Mouse (Mus musculus): ENCODE data around the gene Wtip. TPM values are rescaled to one million over a fixed set of nuclear protein-coding genes. Genes with fewer than 3 reads are reported as not detected.
"Not testable (repeated sequence)": the region's sequence is repeated elsewhere in the genome, so short reads cannot be mapped to it uniquely, and the experiment has no call there.

Wtip gene
- total RNA-seq, 4 experiments from 2014 or later = 20.0 to 34.4 (median 27.8) TPM

DNA sequence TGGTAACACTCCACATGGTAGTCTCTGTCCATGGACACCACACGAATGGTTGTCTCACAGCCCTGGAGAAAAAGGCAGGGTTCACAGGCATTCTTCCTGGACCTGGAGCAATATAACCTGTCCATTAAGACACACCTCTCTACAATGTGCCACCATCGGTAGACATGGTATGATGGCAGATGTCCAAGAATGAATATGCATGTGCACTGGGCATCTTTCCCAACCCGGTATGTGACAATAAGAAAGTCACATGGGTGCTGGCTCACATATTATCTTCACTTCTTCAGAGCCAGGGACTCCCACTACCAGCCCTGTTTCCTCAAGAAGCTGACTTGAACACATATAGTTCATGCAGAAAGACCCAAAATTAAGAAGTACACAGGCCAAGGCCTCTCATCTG is 16.5 kb downstream of the Wtip start:
- DNase-seq = no peak

DNA sequence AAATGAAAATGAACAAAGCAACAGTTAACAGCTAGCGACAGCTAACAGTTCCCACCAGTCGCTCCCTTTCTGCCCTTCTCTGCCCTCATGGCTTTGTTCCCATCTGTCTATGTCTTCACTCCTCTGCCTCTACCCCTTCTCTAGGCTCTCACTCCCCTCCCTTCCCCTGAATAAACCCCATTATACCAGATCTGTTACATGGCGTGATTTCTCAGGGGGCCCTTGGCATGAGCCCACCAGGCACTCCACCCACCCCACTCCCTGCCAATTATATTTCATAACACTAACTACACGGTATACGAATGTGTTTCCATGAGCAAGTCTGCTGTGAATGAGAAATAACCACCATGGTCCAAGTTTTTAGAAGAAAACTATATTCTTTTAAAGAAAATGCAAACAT is 23.9 kb downstream of the Wtip start:
- no peak for DNase-seq

DNA sequence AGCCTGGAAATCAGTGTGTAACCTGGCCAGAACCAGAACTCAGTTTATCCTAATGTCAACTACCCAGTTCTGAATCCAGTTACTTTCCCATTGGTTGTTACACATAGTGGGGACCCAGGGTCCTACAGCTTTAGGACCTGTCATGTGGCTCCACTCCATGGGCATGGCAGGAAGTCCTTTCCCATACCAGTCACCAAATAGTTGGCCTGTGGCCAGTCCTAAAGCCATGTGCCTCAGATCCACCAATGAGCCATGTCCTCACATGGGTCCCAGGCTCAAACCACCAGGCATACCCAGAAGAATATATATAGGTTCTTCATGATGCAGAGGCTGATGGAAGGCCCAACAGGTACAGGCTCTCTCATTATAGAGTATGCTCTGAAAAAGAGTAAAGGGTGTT is 31.8 kb downstream of the Wtip start:
- DNase-seq = no peak

DNA sequence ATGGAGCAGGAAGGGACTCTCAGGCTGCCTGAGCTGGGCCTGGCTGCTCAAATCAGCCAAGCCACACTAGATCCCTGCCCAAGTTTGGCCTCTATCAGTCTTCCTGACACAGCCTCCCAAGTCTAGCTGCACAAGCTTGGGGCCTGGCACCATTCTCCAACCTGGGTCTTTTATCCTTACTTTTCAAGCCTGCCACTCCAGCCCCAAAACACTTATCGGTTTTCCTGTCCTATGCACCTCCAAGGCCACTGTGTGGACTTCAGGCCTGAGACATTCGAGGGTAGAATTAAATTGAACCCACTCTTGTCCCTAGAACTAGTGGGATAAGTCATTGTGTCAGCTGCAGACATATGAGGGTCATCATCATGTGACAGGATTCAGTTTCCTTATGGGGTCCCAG is 33.1 kb downstream of the Wtip start:
- no peak for DNase-seq

DNA sequence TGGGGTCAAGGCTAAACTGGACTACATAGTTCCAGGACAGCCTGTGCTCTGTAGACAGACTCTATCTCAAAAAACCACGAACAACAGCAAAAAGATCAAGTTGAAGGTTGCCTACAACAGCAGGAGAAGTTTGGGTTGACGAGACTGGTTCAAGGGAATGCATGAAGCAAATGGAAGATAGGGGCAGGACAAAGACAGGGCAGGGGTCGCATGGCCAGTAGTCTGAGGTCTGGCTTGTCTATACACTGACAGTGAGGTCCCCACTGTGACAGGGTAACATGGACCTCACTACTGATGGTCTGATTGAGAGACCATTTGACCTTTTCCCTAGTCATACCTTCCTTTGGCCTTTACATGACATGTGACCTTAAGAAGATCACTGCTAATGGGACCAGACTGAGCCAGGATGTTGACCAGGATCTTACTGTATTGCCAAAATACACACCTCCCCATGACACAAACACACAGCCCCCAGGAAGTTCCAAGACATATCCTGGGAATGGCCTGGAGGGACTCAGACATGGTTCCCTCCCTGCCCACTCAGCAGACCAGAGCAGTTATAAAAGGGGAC is 38.1 kb downstream of the Wtip start, which contains the start of gene Scgb1b30:
TSS of gene Scgb1b30 (plus strand) at position 521 of the 571 bp plus-strand sequence.
- DNase-seq = no peak

DNA sequence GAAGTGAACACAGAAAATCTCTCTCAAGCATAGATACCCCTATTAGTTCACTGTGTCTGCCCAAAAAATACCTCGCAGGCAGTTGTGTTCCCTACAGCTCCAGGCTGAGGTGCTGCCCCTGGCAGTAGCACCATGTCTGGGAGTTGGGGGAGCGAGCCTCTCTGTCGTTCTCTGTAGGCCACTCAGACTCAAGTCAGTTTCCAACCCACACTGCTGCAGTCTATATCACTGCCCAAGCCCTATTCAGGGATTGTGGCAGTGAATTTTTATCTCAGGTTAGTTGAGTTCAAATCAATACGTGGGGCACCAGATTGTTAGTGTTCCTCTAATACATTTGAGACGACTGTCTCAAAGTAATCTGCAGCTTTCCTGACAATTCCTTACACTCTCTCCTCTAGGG is 64.9 kb downstream of the Wtip start:
- not testable (repeated sequence) for DNase-seq

Other genes with a start within 250 kb of the Wtip start
- not detected for gene Scgb2b26, start 188.2 kb downstream of the Wtip start, total RNA-seq (2022)
- not detected for gene Scgb2b27, start 119.3 kb downstream of the Wtip start, total RNA-seq (2022)
- gene Scgb1b27, start 111.8 kb downstream of the Wtip start, total RNA-seq (2022) = not detected
- not detected for gene Scgb1b30, start 37.8 kb downstream of the Wtip start, total RNA-seq (2022)
- gene Uba2, start 36.3 kb upstream of the Wtip start, total RNA-seq (2022) = 10 to 100 TPM; 64.3 to 77.2 (median 72.4) TPM
- 10 to 100 TPM; 25.7 to 30.3 (median 27.0) TPM for gene Pdcd2l, start 63.4 kb upstream of the Wtip start, total RNA-seq (2022)
- gene Gpi1, start 97.1 kb upstream of the Wtip start, total RNA-seq (2022) = 100 to 1,000 TPM; 226 to 338 (median 277) TPM
- gene Gm6096, start 117.8 kb upstream of the Wtip start, total RNA-seq (2022) = not detected
- 10 to 100 TPM; 48.5 to 74.7 (median 62.8) TPM for gene 4931406P16Rik, start 180.3 kb upstream of the Wtip start, total RNA-seq (2022)

Measured in adrenal gland, adult 8-10 months (tissue).